Mouse (Mus musculus) bone marrow macrophage, adult 2 months (primary cell): Measurements from ENCODE around the gene Adamts3. TPM values are rescaled to one million over a fixed set of nuclear protein-coding genes. Genes with fewer than 3 reads are reported as not detected.

Experiments used
- H3K27ac ChIP-seq: 2 replicates; pipeline ENCODE4 v1.5.1; 2012; ENCODE audit warnings: low read depth, low read length; ENCODE audit not compliant: insufficient read depth
- H3K4me1 ChIP-seq: 2 replicates; pipeline ENCODE4 v1.6.1; 2012; ENCODE audit warnings: low read length; ENCODE audit not compliant: control insufficient read depth, insufficient read depth
- H3K4me3 ChIP-seq: 2 replicates; pipeline ENCODE4 v1.5.1; 2012; ENCODE audit warnings: mild to moderate bottlenecking, low read length, moderate library complexity; ENCODE audit not compliant: insufficient read depth
- CTCF ChIP-seq: IDR thresholded peaks from 2 replicates; pipeline ENCODE4 v1.5.1; 2012; ENCODE audit warnings: low read depth, mild to moderate bottlenecking, low read length, moderate library complexity
- POLR2A ChIP-seq: IDR thresholded peaks from 2 replicates; pipeline ENCODE4 v1.6.1; 2012; ENCODE audit warnings: mild to moderate bottlenecking, low read depth, low read length, borderline replicate concordance
- polyA plus RNA-seq: library from polyadenylated mRNA; stranded (reverse); fragments of >200 nt; gene quantifications from 2 replicates; pipeline ENCODE4 v1.2.4, GENCODE M21; 2012; ENCODE audit not compliant: missing spikeins, insufficient read depth, insufficient read length

The Adamts3 gene
- polyA plus RNA-seq, 1 experiment = not detected

GRCm38 (mm10) chr5:89770655-89771355 lies 112.3 kb downstream of the Adamts3 start:
- TF ChIP-seq CTCF (no peak), POLR2A (no peak)
- no peaks in the 10 kb centered on the region for H3K4me1 ChIP-seq

GRCm38 (mm10) chr5:89763189-89764187 lies 119.6 kb downstream of the Adamts3 start:
- TF ChIP-seq CTCF (no peak), POLR2A (no peak)
- H3K4me1 ChIP-seq = no peaks in the 10 kb centered on the region
- no peak overlapping the region for H3K27ac ChIP-seq
- no peak overlapping the region for H3K4me3 ChIP-seq

More at GRCm38 (mm10) chr5:89770655-89771355, 112.3 kb downstream of the Adamts3 start:
- no peak overlapping the region for H3K4me3 ChIP-seq
- H3K27ac ChIP-seq = no peak overlapping the region

- TF ChIP-seq CTCF = no peak
- no peak for TF ChIP-seq POLR2A
- Histone ChIP-seq H3K4me1 (no peaks in the 10 kb centered on the region), H3K4me3 (no peak overlapping the region), H3K27ac (no peak overlapping the region)
These were observed 122.8 kb downstream of the Adamts3 start for GRCm38 (mm10) chr5:89760368-89760767.

- no peak overlapping the region for H3K27ac ChIP-seq
- H3K4me3 ChIP-seq = no peak overlapping the region
- TF ChIP-seq POLR2A (no peak), CTCF (no peak)
- no peaks in the 10 kb centered on the region for H3K4me1 ChIP-seq
These were observed 131.3 kb downstream of the Adamts3 start for GRCm38 (mm10) chr5:89751836-89752235.

- Histone ChIP-seq H3K27ac (no peak overlapping the region), H3K4me3 (no peak overlapping the region), H3K4me1 (no peaks in the 10 kb centered on the region)
- TF ChIP-seq CTCF = no peak
- no peak for TF ChIP-seq POLR2A
These were observed 134.8 kb downstream of the Adamts3 start for GRCm38 (mm10) chr5:89748185-89748884.

- Histone ChIP-seq H3K4me3 (no peak overlapping the region), H3K4me1 (no peaks in the 10 kb centered on the region), H3K27ac (no peak overlapping the region)
- TF ChIP-seq POLR2A (no peak), CTCF (no peak)
These were observed 135.9 kb downstream of the Adamts3 start for GRCm38 (mm10) chr5:89747149-89747659.

GRCm38 (mm10) chr5:89745112-89745511 lies 138.0 kb downstream of the Adamts3 start:
- TF ChIP-seq CTCF (no peak), POLR2A (no peak)
- H3K4me1 ChIP-seq = no peaks in the 10 kb centered on the region
- no peak overlapping the region for H3K4me3 ChIP-seq
- no peak overlapping the region for H3K27ac ChIP-seq

GRCm38 (mm10) chr5:89734759-89735158 lies 148.4 kb downstream of the Adamts3 start:
- Histone ChIP-seq H3K4me1 (no peaks in the 10 kb centered on the region), H3K4me3 (no peak overlapping the region), H3K27ac (no peak overlapping the region)
- TF ChIP-seq POLR2A (no peak), CTCF (no peak)

- no peak overlapping the region for H3K27ac ChIP-seq
- H3K4me1 ChIP-seq = no peaks in the 10 kb centered on the region
- H3K4me3 ChIP-seq = no peak overlapping the region
- TF ChIP-seq CTCF = no peak
- no peak for TF ChIP-seq POLR2A
These were observed 152.7 kb downstream of the Adamts3 start for GRCm38 (mm10) chr5:89730411-89730810.
